Mouse (Mus musculus) lung, postnatal 4 days (tissue): ENCODE data around the gene Olfr485.
"Not testable (repeated sequence)": the region's sequence is repeated elsewhere in the genome, so short reads cannot be mapped to it uniquely, and the experiment has no call there.

Experiments used
- DNase-seq, 2 experiments: peaks; one replicate each; pipeline ENCODE4 v3.0.0; 2021

Olfr485 gene

DNA sequence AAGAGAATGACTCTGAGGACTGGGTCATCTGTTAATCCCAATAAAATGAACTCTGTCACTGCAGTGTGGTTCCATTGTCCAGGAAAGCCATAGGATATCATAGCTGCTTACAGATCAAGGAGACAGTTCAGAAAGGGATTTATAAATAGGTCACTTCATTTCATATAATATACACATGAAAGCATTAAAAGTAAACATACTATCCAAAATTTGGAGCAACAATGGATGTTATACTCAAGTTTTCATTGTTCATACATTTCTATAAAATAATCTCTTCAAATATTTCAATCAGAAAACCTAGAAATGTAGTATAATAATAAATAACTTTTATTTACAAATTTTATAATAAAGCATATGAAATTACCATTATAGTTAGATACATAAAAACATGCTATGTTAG, at the start of gene Olfr485:
Gene Olfr485, minus strand, starts transcription at position 101 of the 400 bp plus-strand sequence.
- DNase-seq = no peak

DNA sequence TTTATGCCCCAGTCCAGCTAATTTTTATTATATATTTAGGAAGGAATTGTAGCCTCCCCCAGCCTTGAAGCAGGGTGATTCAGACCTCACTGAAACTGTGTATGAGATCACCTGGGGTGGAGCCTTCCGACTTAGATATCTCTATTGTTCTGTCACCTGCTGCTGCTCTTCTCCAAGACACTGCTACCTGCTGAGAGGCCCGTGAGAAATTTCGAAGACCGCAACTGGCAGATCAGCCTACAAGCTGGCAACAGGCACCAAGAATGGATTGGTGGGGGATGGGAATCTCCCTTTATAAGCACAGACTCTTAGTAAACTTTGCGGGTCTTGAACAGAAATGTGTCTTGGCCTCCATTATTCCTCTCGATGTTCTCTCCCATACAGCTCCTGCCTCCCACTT, 37.3 kb upstream of the Olfr485 start:
- DNase-seq = no peak

DNA sequence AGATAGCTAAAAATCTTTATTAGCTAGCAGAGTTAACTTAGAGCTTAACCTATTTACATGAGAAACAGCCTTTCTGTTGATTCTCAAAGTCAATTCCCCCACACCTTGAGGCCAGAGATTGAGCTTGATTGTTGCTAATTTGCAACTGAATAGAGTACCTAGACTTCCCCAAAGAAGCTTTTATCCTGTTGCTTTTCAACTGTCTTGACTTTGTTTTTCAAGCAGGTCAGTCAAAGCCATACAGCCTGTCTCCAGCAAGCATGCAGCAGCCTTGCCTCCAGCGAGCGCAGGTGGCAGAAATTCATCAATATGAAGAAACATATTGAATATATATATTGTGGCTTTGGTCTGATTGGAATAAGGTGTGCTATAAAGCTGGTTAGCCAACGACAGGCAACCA, 36.7 kb upstream of the Olfr485 start:
- DNase-seq = not testable (repeated sequence)

DNA sequence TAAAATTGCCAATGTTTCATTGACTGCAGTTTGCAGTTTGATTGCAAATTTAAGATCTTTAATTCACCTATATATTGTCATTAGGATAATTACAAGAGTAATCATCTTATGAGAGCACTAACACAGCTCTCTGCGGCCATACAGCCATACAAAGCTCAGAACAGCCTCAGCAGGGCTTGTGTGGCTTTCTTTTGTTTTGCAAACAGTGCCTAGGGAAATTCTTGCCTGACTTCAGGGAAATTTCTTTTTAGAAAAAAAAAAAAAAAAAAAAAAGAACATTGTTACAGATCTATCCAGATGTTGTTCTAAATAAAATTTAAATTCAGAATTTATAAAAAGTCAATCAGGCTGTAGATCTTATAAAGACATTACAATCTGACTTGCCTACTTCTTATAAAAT, 33.0 kb upstream of the Olfr485 start:
- not testable (repeated sequence) for DNase-seq

DNA sequence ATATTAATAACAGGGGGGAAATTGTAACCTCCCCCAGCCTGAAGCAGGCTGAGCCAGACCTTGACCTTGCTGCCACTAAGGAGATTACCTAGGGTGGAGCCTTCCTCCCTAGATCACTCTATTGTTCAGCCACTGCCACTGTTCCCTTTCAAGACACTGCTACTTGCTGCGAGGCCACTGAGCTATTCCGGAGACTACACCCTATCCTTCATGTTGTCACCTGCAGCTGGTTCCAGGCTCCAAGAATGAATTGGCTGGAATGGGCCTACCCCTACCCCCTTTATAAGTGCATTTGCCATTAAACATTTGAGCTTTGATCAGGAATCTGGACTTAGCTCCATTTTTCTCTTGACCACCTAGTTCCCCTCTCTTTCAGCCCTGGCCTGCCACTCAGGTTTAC, 31.5 kb upstream of the Olfr485 start:
- not testable (repeated sequence) for DNase-seq

DNA sequence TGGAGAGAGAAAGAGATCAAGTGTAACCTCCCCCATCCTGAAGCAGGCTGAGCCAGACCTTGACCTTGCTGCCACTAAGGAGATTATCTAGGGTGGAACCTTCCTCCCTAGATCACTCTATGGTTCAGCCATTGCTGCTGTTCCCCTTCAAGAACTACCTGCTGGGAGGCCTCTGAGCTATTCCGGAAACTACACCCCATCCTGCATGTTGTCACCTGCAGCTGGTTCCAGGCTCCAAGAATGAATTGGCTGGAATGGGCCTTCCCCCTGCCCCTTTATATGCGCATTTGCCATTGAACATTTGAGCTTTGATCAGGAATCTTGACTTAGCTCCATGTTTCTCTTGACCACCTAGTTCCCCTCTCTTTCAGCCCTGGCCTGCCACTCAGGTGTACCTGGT, 25.6 kb upstream of the Olfr485 start:
- not testable (repeated sequence) for DNase-seq

DNA sequence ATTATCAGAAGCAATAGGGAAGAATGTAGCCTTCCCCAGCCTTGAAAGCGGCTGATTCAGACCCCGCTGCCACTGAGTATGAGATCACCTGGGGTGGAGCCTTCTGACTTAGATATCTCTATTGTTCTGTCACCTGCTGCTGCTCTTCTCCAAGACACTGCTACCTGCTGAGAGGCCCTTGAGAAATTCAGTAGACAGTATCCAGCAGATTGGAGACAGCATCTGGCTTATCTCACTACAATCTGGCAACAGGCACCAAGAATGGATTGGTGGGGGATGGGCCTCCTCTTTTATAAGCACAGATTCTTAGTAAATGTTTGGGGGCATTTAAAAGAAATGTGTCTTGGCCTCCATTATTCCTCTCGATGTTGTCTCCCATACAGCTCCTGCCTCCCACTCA, 24.7 kb upstream of the Olfr485 start:
- DNase-seq = not testable (repeated sequence)

DNA sequence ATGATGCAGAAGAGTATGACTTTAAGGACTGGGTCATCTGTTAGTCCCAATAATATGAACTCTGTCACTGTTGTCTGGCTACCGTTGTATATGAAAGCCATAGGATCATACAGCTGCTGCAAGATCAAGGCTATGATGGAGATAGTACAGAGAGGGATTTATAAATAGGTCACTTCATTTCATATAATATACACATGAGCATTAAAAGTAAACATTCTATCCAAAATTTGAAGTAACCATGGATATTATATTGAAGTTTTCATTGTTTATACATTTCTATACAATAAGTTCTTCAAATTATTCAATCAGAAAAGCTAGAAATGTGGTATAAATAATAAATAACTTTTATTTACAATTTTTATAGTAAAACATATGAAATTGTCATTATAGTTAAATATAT, 13.0 kb upstream of the Olfr485 start, which contains the start of gene Olfr486:
Gene Olfr486, minus strand, starts transcription at position 101 of the 400 bp plus-strand sequence.
- not testable (repeated sequence) for DNase-seq

DNA sequence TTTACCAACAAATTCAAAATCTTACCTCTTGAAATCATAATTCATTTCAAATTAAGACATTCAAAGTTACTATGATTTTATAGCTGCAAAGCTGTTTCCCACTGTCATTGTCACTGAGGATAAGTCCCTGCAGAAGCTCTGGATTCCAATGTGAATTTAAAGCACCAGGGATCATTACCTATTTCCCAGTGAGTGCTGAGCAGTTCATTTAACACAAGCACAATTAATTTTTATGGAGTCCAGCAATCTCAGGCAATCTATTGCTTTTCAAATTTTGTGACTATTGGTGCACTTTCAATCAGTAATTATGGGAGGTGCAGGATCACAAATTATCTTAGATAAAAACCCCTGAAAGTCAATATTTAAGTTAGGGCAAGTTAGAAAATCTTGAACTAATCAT, 32.3 kb downstream of the Olfr485 start, which contains the start of gene Olfr484:
Gene Olfr484, minus strand, starts transcription at position 101 of the 400 bp plus-strand sequence.
- DNase-seq = no peak

DNA sequence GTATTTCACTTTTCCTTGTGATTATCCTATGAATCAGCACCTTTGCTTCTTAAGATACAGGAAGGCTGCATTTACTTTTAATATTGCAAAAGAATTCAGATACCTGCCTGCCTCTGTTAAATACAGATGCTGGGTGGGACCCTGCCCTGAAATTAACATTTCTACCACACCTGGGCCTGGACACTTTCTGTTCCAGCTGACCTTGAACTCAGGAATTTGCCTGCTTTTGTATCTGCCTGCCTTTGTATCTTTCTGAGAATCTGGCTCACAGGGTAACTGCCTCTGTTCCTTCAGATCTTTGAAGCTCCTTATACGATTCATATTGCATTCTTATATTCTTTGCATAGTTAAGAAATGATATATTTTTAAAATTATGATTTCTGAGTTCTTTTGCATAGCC, 38.3 kb downstream of the Olfr485 start:
- DNase-seq = no peak

DNA sequence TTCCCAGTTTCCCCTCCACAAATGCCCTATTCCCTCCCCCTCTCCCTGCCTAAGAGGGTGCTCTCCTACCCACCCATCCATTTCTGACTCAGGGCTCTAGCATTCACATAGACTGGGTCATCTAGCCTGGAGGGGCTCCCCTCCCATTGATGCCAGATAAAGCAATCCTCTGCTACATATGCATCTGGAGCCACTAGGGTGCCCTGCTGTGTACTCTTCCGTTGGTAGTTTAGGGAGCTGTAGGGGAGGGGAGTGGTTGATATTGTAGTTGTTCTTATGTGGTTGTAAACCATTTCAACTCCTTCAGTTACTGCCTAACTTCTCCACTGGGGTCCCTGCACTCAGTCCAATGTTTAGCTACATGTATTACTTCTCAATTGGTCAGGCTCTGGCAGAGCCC, 39.0 kb downstream of the Olfr485 start:
- DNase-seq = no peak
